Mouse (Mus musculus) embryonic facial prominence, embryonic 12.5 days (tissue): ENCODE measurements around the gene Olfr465-ps1. TPM values are rescaled to one million over a fixed set of nuclear protein-coding genes. Genes with fewer than 3 reads are reported as not detected.
A peak's percentile ranks its signal among the peaks of the same experiment; 100 is the strongest.

Experiments used
- ATAC-seq: fragments of 200-750 bp; cut with Nextera tagmentation; 2 replicates; pipeline ENCODE4 v1.8.0; 2017; ENCODE audit not compliant: insufficient number of reproducible peaks, insufficient read depth, low FRiP score, low TSS enrichment
- H3K27ac ChIP-seq: fragments of 300-500 bp; sonication (generic); 2 replicates; pipeline ENCODE4 v1.5.1; 2016; ENCODE audit warnings: mild to moderate bottlenecking
- H3K27me3 ChIP-seq: fragments of 300-500 bp; sonication (generic); 2 replicates; pipeline ENCODE4 v1.6.1; 2016; ENCODE audit warnings: mild to moderate bottlenecking, moderate library complexity
- H3K36me3 ChIP-seq: fragments of 300-500 bp; sonication (generic); 2 replicates; pipeline ENCODE4 v1.6.1; 2016; ENCODE audit warnings: mild to moderate bottlenecking
- H3K4me1 ChIP-seq: fragments of 300-500 bp; sonication (generic); 2 replicates; pipeline ENCODE4 v1.6.1; 2016
- H3K4me2 ChIP-seq: fragments of 300-500 bp; sonication (generic); replicated peaks from 2 replicates; pipeline ENCODE4 v1.6.1; 2016; ENCODE audit warnings: mild to moderate bottlenecking, moderate library complexity
- H3K4me3 ChIP-seq: fragments of 300-500 bp; sonication (generic); 2 replicates; pipeline ENCODE4 v1.5.1; 2016; ENCODE audit warnings: mild to moderate bottlenecking
- H3K9ac ChIP-seq: fragments of 300-500 bp; sonication (generic); 2 replicates; pipeline ENCODE4 v1.6.1; 2016; ENCODE audit warnings: mild to moderate bottlenecking, moderate library complexity
- H3K9me3 ChIP-seq: fragments of 300-500 bp; sonication (generic); 2 replicates; pipeline ENCODE4 v1.6.1; 2016; ENCODE audit warnings: mild to moderate bottlenecking, moderate library complexity
- WGBS: fragments of 180-500 bp; shearing (Covaris S2); methylation state at CpG from one replicate; pipeline ENCODE4 v1.1.7; 2016; 5-methylcytosine and 5-hydroxymethylcytosine counted together
- polyA plus RNA-seq: library from polyadenylated mRNA; unstranded; fragments of >200 nt; fragmentation: Nextera tagmentation; extraction: Ambion mirVana; gene quantifications from 2 replicates; pipeline ENCODE4 v1.2.1, GENCODE M21; 2016

Gene Olfr465-ps1
- polyA plus RNA-seq: not detected in 2 replicates

DNA sequence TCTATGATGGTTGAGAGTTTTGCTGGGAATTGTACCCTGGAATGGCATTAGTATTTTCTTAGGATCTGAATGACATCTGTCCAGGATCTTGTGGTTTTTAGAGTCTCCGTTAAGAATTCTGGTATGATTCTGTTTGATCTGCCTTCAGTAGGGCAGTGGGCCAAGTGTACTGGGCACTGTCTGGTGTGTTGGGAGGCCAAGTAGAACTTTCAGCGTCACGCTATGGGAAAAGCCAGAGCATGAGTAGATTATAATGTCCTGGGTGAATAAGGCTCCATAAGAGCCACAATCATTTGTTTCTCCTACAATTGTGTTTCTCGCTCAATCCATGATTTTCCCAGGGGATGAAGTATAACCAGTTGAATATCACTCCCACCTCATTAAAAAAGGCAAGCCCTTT is at the start of gene Olfr465-ps1:
TSS of gene Olfr465-ps1 (plus strand) at position 301 of the 400 bp plus-strand sequence.
- Histone ChIP-seq H3K9ac (no peak within 1 kb of the TSS), H3K4me2 (no peak within 1 kb of the TSS), H3K36me3 (no peaks in the 10 kb centered on the region), H3K4me1 (no peaks in the 10 kb centered on the region), H3K27ac (no peak within 1 kb of the TSS), H3K4me3 (no peak within 1 kb of the TSS), H3K27me3 (no peaks in the 10 kb centered on the region), H3K9me3 (0 out of 2 replicates have a peak, but pooled peaks cover 4% of the 10 kb centered on the region)
- no peak for ATAC-seq
- 88% methylated on average over 4 of the region's 4 CpGs for WGBS

DNA sequence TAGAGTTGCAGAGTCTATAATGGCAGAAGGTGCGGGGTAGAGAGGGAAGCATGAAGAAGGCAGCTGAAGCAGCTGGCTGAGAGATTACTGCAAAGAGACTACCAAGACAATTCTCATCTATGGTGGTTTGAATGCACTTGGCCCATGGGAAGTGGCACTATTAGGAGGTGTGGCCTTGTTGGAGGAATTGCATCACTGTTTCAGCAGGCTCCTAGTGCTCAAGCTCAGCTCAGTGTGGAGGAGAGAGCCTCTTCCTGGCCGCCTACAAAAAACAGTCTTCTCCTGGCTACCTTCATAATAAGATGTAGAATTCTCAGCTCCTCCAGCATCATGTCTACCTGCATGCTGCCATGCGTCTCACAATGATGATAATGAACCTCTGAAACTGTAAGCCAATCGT is 42.0 kb upstream of the Olfr465-ps1 start:
- H3K9ac ChIP-seq: no peak overlapping the region
- H3K4me1 ChIP-seq: no peaks in the 10 kb centered on the region
- ATAC-seq: no peak
- 93% methylated on average over 4 of the region's 4 CpGs for WGBS
- H3K36me3 ChIP-seq: peaks cover 22% of the 10 kb centered on the region
- H3K4me2 ChIP-seq: no peak overlapping the region
- H3K27ac ChIP-seq: no peak overlapping the region
- H3K4me3 ChIP-seq: no peak overlapping the region
- no peaks in the 10 kb centered on the region for H3K27me3 ChIP-seq
- H3K9me3 ChIP-seq: no peaks in the 10 kb centered on the region; the same call in 1 of the 2 replicates

DNA sequence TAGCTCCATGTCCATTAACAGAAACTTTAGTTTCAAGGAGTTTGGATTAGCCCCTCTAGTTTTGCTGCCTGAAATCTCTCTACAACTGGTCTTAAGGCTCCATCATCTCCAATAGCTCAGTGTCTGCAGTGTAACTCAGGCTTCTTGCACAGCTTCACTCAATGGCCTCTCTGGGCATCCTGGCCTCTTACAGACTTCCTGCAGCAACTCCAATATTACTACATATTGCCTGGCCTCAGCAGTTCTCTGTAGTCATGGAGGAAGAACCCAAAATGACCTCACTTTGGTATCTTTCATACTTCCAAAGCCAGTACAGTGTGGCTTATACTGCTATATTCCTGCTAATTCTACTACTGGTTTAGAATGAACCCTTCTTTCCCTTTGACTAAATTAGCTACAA is 40.9 kb upstream of the Olfr465-ps1 start:
- no peak overlapping the region for H3K4me3 ChIP-seq
- no peaks in the 10 kb centered on the region for H3K27me3 ChIP-seq
- H3K9me3 ChIP-seq: peaks cover 7% of the 10 kb centered on the region
- no peak overlapping the region for H3K27ac ChIP-seq
- H3K4me1 ChIP-seq: no peaks in the 10 kb centered on the region
- no peak for ATAC-seq
- no peak overlapping the region for H3K4me2 ChIP-seq
- no peak overlapping the region for H3K9ac ChIP-seq
- peaks cover 17% of the 10 kb centered on the region; the same call in 1 of the 2 replicates for H3K36me3 ChIP-seq

DNA sequence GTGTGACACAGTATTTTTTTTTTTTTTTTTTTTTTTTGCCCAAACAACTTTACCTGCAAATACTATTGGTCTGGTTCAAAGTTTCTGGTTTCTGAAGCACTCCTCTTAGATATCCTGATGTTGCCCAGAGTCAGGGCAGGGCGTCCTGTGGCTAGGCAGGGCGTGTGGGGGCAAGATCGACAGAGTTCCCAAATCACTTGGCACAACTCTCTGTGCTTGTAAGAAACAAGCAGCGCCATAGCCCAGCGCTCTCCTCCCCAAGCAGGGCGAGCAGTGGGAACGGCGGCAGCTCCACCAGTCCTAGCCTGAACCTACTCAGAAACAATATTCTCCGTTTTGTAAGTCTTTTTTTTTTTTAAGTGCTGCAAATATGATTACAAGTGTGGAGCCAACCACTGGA is 37.2 kb upstream of the Olfr465-ps1 start:
- H3K9me3 ChIP-seq: peaks cover 20% of the 10 kb centered on the region
- 0 out of 2 replicates have a peak, but pooled peaks cover 10% of the 10 kb centered on the region for H3K36me3 ChIP-seq
- H3K27ac ChIP-seq: no peak overlapping the region
- H3K9ac ChIP-seq: no peak overlapping the region
- ATAC-seq: no peak
- H3K4me1 ChIP-seq: no peaks in the 10 kb centered on the region
- no peaks in the 10 kb centered on the region for H3K27me3 ChIP-seq
- 91% methylated on average over 9 of the region's 9 CpGs for WGBS
- no peak overlapping the region for H3K4me3 ChIP-seq
- no peak overlapping the region for H3K4me2 ChIP-seq

DNA sequence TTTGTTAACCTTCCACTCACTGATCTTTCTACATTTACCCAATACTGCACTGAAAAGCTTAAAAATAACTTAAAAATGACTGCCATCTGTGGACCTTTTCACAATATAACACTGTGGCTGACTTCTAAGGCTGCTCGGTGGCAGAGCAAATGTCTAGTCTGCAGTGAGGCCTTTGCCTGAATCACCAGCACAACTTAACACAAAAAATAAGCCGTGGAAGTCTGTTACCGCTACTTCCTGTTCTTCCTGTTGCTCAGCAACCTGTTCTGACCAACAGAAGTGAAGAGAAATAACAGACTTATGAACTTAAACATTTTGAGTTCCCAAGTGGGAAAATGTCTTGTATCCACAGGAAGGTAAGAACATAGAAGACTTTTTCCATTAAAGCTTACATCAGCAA is 36.7 kb upstream of the Olfr465-ps1 start:
- no peaks in the 10 kb centered on the region for H3K4me1 ChIP-seq
- H3K27ac ChIP-seq: no peak overlapping the region
- no peak overlapping the region for H3K9ac ChIP-seq
- ATAC-seq: no peak
- no peak overlapping the region for H3K4me2 ChIP-seq
- WGBS: 90% methylated on average over 3 of the region's 3 CpGs
- peaks cover 24% of the 10 kb centered on the region for H3K9me3 ChIP-seq
- H3K4me3 ChIP-seq: no peak overlapping the region
- 0 out of 2 replicates have a peak, but pooled peaks cover 10% of the 10 kb centered on the region for H3K36me3 ChIP-seq
- H3K27me3 ChIP-seq: no peaks in the 10 kb centered on the region

DNA sequence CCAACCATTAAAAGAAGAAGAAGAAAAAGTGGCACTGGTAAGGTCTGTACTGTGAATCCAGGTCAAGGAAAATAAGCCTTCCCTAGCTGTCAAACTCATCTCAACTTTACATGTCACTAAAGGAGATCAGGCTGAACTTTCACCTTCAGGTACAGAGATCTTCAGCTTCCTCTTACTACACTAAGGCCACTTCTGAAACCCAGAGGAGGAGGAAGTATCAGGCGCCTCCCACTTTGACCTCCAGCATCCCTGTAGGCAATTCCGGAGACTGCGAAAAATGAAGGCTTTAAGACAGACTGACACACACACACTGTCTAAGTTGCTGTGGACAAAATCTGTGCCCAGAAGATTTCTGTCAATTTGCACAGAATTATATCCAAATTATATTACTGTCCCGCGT is 25.9 kb upstream of the Olfr465-ps1 start:
- peak overlapping the region; percentile 93 for H3K4me3 ChIP-seq
- 1% methylated on average over 5 of the region's 5 CpGs for WGBS
- H3K9me3 ChIP-seq: no peaks in the 10 kb centered on the region
- no peaks in the 10 kb centered on the region; the same call in 1 of the 2 replicates for H3K27me3 ChIP-seq
- H3K4me1 ChIP-seq: no peaks in the 10 kb centered on the region
- peak overlapping the region; percentile 93 for H3K27ac ChIP-seq
- ATAC-seq: no peak
- no peaks in the 10 kb centered on the region for H3K36me3 ChIP-seq
- peak overlapping the region; percentile 74 for H3K4me2 ChIP-seq
- H3K9ac ChIP-seq: peak overlapping the region; percentile 93

DNA sequence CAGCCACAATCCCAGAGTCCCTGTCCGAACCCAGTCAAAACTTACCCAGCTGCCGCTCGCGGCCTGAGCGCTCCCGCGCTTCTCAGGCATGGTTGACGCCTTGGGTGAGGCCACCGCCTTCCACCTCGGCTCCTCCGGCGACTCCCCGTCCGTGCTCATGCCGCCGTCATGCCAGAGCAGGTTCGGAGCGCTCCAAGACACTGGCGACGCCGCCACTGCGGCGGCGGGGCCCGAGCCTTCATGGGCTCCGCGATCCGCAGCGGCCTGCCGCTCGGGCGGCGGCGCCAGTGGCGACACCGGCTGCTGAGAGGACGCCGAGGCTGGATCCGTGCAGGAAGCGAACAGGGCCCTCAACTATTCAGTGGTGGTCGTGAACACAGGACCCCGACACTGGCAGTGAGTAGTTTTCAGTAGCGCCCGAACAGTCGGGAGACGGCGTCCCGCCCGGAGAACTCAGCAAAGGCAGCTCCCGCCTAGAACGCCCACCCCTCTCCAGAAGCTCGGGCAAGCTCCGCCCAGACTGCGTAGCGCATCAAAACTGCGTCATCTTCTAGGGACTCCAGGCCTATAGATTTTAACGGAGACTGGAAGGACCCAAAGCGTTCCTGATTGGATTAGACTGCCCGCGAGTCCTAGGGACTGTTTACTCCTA is 25.3 kb upstream of the Olfr465-ps1 start, which contains the start of gene Mfsd14b:
TSS of gene Mfsd14b (minus strand) at position 517 of the 652 bp plus-strand sequence.
- Histone ChIP-seq H3K4me3 (peak within 1 kb of the TSS; percentile 93), H3K9ac (peak within 1 kb of the TSS; percentile 93), H3K36me3 (no peaks in the 10 kb centered on the region), H3K27me3 (no peaks in the 10 kb centered on the region; the same call in 1 of the 2 replicates), H3K4me1 (no peaks in the 10 kb centered on the region), H3K4me2 (peak within 1 kb of the TSS; percentile 74), H3K9me3 (no peaks in the 10 kb centered on the region), H3K27ac (peak within 1 kb of the TSS; percentile 93)
- under 1% methylated on average over 60 of the region's 60 CpGs for WGBS
- ATAC-seq: peak; percentile 99

DNA sequence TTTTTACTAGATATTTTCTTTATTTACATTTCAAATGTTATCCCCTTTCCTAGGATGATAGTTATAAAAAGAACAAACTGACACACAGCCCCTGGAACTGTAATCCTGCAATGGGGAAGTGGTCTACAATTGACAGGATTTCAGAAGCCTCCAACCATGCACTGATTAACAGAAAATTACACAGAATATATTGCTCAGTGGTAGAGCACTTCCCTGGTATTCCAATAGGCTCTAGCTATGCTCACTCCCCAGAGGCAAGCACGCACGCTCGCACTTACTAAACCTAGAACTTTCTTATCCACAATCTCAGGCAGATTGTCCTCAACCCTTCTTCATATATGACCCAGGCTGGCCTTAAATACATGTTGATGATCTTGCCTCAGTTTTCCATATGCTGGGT is 24.6 kb upstream of the Olfr465-ps1 start:
- 67% methylated on average over 3 of the region's 3 CpGs for WGBS
- H3K27ac ChIP-seq: peak overlapping the region; percentile 93; the same call in 1 of the 2 replicates

DNA sequence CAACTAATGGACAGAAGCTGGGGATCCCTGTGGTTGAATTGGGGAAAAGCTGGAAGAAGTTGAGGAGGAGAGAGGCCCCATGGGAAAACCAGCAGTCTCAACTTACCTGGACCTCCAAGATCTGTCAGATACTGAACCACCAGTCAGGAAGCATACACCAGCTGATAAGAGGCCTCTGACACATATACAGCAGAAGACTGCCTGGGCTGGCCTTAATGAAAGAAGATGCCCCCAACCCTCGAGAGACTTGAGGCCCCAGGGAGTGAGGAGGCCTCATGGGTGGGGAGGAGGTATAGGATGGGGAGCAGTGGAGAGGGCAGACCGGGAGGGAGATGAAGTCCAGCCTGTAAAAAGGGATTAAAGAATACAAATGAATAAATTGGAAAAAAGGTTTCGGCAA is 16.9 kb upstream of the Olfr465-ps1 start:
- Histone ChIP-seq H3K27ac (no peak overlapping the region), H3K9me3 (no peaks in the 10 kb centered on the region), H3K36me3 (no peaks in the 10 kb centered on the region), H3K4me2 (no peak overlapping the region), H3K27me3 (no peaks in the 10 kb centered on the region; the same call in 1 of the 2 replicates), H3K9ac (no peak overlapping the region), H3K4me3 (no peak overlapping the region), H3K4me1 (no peaks in the 10 kb centered on the region)
- WGBS: 71% methylated on average over 3 of the region's 3 CpGs
- no peak for ATAC-seq

More for the DNA sequence above, 24.6 kb upstream of the Olfr465-ps1 start:
- no peaks in the 10 kb centered on the region; the same call in 1 of the 2 replicates for H3K27me3 ChIP-seq
- H3K4me2 ChIP-seq: peak overlapping the region; percentile 74
- H3K36me3 ChIP-seq: no peaks in the 10 kb centered on the region
- ATAC-seq: no peak
- no peaks in the 10 kb centered on the region for H3K4me1 ChIP-seq
- H3K4me3 ChIP-seq: peak overlapping the region; percentile 93
- H3K9ac ChIP-seq: peak overlapping the region; percentile 93; the same call in 1 of the 2 replicates
- no peaks in the 10 kb centered on the region for H3K9me3 ChIP-seq

DNA sequence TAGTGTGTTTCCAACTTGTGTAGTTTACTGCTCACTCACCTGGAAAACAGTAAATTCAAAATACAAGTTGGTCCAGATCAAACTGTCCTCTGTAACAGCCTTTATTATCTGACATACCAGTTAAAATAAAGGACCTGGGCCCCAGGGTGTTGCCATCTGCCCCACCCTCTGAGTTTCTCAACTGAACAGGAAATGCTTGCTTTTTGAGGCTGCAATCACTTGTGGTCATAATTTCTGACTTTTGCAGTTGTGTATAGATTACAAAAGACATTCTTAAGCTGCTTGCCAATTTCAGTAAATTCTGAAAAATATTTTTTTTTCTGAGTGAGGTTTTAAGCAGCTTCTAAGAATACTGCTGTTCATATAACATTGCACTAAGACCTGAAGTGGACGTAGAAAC is 15.8 kb upstream of the Olfr465-ps1 start:
- no peak overlapping the region for H3K27ac ChIP-seq
- H3K9ac ChIP-seq: no peak overlapping the region
- H3K36me3 ChIP-seq: no peaks in the 10 kb centered on the region
- no peaks in the 10 kb centered on the region for H3K4me1 ChIP-seq
- no peak overlapping the region for H3K4me3 ChIP-seq
- no peaks in the 10 kb centered on the region for H3K9me3 ChIP-seq
- no peaks in the 10 kb centered on the region for H3K27me3 ChIP-seq
- H3K4me2 ChIP-seq: no peak overlapping the region
- WGBS: 83% methylated on average over 1 of the region's 1 CpGs
- ATAC-seq: no peak

DNA sequence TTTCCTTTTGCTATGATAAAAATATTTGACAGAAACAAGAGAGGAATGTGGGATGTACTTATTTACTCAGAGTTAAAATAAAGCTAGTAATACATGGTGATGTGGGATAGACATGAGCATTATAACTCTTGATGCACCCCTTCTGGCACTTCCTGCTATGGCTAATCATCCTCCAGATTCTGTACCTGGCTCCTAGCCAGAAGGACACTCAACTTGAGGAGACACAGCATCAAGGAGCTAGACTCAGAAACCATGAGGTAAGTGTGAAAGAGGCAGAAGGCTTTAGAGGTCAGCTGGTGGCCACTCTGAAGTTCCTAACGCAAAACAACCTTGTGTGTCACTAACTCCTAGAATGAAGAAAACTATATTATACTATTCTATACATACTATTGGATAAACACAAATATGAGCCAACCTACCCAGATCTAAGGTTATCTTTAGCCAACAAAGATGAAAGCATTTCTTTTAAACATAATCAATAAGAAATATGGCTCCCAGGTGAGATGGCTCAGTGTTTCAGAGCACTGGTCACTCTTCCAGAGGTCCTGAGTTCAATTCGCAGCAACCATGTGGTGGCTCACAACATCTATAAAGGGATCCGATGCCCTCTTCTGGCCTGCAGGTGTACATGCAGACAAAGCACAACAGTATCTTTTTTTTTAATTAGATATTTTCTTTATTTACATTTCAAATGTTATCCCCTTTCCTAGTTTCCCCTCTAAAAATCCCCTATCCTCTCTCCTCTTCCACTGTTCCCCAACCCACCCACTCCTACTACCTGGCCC is 10.6 kb upstream of the Olfr465-ps1 start:
- ATAC-seq: no peak
- no peaks in the 10 kb centered on the region for H3K4me1 ChIP-seq
- H3K27me3 ChIP-seq: no peaks in the 10 kb centered on the region
- H3K4me3 ChIP-seq: no peak overlapping the region
- no peak overlapping the region for H3K4me2 ChIP-seq
- H3K9me3 ChIP-seq: no peaks in the 10 kb centered on the region
- no peak overlapping the region for H3K9ac ChIP-seq
- no peak overlapping the region for H3K27ac ChIP-seq
- H3K36me3 ChIP-seq: no peaks in the 10 kb centered on the region
- 69% methylated on average over 3 of the region's 3 CpGs for WGBS

DNA sequence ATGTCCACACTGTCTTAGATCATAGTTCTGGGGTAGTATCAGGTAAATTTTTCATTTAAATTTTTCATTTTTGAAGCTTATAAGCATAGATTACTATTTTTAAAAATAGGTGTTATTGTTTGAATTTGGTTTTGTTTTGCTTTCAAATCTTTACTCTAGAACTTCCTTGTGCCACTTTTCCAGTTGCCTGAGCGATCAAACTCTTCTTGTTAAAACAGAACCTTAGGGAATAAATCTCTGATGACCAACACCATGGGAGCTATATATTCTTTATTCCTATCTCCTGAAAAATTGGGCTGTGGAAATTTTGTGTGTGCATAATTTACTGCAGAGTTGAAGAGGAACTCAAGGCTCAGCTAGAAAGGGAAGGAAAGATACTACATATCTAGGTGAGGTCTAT is 12.1 kb downstream of the Olfr465-ps1 start, which contains the start of gene Olfr466:
TSS of gene Olfr466 (plus strand) at position 301 of the 400 bp plus-strand sequence.
- no peaks in the 10 kb centered on the region for H3K4me1 ChIP-seq
- no peaks in the 10 kb centered on the region for H3K9me3 ChIP-seq
- WGBS: 73% methylated on average over 1 of the region's 1 CpGs
- ATAC-seq: no peak
- H3K27me3 ChIP-seq: no peaks in the 10 kb centered on the region
- no peak within 1 kb of the TSS for H3K4me3 ChIP-seq
- H3K27ac ChIP-seq: no peak within 1 kb of the TSS
- no peaks in the 10 kb centered on the region for H3K36me3 ChIP-seq
- no peak within 1 kb of the TSS for H3K9ac ChIP-seq
- no peak within 1 kb of the TSS for H3K4me2 ChIP-seq
